Mouse (Mus musculus) retina, adult 2 months (tissue): ENCODE data around the gene Tacc2.
"Not testable (repeated sequence)": the region's sequence is repeated elsewhere in the genome, so short reads cannot be mapped to it uniquely, and the experiment has no call there.

Source experiments
- DNase-seq: peaks from one replicate; pipeline ENCODE4 v3.0.0-alpha.2; 2012; ENCODE audit warnings: low read depth, low spot score

Gene Tacc2

DNA sequence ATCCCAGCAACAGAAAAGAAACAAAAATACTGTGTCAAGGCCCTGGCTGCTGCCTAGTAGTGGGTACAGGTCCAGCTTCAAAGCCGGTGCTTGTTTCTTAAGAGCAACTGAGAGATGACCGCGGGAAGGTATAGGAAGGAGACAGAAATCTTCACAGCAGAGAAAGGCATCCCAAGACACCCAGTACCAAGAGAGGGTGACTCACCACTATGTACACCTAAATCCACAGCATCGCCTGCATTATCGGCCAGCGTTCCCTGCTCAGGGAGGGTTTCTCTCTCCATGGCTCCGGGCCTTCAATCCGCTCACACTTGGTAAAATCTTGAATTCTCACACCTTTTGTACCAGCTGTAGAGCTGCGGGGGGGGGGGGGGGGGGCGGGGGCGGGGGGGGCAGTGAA lies 4.4 kb upstream of the Tacc2 start, which contains the start of gene Nsmce4a:
Gene Nsmce4a, minus strand, starts transcription at position 298 of the 400 bp plus-strand sequence.
- DNase-seq = no peak

DNA sequence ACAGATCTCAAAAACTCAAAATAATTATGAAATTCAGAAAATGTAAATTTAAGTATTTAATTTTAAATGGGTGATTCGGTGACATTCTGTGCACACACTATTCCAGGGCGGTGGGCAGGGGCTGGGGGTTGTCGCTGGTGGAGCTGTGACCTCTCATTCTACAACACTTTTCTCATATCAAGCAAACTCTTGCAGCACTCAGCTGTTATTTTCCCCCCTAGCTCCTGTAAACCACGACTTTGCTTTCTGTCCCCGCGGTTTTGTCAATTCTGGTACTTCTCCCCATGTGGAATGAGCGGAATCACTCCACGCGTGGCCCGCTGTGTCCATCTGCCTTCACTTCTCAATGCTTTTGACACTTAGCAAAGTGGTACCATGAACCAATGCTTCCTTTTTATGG lies 3.5 kb upstream of the Tacc2 start:
- DNase-seq = no peak

DNA sequence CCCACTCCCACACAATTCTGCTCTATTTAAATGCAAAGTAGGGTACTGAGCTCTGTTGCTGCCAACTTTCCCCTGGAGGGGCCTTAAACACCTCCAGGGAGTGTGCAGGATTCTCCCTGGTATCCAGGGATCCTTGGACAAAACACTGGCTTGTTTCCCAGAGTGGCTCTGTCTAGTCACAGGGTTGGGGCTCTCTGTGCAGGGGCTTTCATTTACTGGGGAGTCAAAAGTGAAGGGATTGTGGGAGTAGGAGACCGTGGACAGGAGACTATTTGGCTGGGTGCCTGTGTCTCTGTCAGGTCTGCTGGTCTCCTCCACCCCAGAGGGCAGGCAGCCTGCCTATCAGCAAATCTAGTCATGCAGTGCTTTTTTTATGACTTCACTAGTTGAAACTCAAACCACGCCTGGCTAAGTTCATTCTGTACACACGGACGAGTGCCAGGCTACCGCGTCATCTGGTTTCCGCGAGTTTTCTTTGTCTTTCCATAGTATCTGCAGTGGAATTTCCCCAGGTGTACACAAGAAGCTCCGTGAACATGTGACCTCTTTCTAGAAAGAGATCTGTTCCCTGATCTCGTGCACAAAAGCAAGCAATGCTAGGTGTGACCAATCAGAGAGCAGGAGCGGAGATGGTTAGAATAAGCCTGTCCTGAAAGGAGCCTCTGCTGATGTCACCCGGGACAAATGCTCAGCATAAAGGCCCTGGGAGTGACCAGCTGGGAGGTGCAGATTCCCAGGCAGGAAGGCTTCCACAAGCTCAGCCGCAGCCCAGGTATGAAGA lies 2.8 kb upstream of the Tacc2 start:
- DNase-seq = no peak

DNA sequence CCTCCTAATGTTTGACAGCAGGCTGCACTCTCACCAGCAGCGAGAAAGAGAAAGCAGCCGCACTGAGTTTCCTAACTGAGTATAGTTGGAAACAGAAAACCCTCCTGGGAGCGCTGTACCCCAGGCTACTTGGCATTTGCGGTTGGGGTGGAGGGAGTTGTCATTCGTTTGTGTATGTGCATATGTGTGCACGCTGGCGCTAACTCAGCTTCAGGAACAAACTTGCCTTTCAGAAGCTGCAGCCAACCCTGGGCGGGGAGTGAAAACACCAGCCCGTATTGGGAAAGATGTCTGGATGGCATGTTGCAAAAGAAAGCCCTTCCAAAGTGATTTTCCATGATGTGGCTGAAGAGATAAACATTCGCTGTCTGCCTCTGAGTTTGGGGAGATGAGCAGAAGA lies 257 bp upstream of the Tacc2 start:
- DNase-seq = no peak

DNA sequence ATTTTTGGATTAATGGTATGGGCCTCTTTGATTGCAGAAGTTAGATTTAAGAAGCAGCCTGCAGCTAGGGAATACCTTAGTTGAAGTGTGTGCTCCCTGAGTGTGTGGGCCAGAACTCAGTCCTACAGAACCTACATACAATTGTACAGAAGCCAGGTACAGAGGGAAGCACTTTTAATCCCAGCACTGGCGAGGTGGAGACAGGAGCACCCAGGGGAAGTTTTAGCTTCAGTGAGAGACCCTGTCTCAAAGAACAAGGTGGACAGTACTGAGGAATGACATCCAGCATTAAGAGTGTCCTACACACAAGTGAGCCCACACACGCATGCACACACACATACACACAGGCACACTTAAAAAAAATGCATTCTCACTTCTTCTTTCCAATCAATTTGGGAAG lies 828 bp downstream of the Tacc2 start:
- DNase-seq = no peak

DNA sequence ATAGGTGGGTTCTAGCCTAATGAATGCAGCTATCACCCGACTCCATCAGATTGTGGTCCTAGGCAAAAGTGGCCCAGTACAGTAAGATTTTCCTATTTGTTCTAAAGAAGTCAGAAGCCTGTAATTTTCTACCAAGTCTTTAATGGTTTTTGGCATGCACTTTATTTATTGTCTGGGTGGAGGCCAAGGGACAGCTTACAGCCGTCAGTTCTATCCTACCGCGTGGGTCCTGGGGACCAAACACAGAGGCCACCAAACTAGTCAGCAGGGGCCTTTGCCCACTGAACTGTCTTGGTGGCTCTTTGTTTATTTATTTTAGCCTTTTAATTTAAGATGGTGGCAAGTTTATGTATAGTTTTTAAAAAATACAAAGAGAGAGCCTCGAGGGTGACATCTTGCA lies 1.4 kb downstream of the Tacc2 start:
- DNase-seq = no peak

DNA sequence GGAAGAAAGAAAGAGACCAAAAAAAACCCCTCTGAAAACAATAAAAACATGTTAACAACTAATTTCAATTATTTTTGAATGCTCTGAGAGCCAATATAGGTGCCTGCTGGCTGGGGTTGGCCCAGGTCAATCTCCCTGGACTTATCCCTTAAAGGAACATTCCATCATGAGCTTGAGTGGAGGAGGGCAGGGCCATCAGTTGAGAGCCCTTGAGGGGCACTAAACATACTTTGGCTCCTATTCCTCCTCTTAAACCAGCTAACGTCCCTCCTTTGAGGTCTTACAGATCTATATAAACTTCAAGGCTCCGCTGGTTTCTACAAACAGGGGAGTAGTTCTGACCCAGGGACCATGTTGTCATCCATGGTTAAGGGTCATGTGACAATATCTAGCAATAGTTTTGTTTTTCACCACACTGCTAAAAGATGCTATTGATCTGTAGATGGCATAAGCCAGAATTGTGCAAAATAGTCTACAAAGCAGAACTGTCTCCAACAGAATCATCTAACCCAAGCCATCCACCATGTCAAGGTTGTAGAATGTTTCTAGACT lies 9.4 kb downstream of the Tacc2 start:
- DNase-seq = no peak

DNA sequence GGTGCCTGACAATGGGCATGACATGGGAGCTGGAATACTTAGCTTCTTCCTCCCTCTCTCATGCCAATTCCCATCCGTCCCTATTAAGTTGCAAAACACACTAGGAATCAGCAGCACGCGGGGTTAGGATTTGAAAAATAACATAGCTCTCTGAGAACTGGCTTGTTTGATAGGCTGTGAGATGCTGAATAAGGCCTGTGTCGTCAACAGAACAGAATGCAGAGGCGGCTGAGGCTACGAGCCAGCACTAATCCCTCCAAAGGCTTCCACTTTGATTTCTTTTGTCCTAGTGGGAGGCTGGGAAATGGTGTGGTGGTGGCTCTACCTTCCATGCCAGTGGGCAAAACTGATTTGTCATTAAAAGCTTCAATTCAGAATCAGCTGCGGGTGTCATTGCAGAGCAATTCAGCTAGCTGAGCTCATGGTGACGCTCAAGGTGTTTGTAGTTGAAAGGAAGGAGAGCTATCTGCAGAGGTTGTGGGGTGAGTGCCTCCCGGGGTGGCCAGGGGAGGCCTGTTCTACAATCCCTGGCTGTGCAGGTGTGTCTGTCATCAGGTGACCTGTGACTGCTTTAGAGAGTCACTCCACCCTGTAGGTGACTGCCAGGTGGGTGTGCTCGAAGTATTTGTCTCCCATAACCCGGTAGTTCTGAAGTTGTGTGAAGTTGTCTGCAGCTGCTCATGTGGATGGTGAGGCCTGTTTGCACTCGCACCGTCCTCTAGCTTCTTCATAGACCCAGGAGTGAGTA lies 13.0 kb downstream of the Tacc2 start:
- no peak for DNase-seq

DNA sequence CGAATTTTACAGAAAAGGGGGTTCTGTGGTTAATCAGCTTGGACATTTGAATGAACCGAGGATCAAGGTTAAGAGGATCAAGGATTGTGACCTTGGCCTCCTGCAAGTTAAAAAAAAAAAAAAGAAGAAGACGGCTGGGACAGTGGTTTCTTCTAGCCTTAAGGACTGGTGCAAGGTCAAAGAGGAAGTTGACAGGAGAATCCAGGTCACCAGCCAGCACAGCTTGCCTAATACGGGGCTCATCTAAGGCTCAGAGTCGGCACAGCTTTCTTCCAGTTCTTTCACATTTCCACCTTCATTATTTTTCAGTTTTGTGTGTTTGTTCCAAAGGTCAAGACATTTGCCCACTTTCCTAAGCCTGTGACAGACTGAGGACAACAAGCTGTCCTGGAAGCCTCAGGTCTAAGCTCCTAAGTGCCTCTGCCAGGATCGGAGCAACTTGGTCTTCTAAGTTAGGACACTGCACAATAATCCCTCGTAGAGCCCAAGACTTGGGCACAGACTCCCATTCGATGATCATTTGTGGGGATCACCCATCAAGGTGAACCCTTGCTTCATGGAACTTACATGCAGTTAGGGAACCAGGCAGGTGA lies 13.7 kb downstream of the Tacc2 start:
- DNase-seq = no peak

DNA sequence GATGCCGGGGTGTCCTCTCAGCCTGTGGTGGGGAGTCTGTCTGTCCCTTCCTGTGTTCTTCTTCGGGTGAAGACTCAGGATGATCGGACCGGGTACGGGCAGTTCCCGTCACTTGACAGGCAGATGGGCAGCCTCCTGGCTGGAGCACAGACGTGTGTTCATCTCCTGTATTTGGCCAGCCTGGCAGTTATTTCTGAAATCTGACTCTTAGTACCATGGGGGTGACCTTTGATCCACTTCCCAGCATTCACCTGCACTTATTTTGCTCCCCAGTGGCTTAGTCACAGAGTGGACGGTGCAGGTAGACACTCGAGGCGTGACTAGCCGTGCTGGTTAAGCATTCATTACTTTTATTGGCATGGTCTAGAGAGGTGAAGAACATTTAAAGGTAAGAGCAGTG lies 15.7 kb downstream of the Tacc2 start:
- not testable (repeated sequence) for DNase-seq

DNA sequence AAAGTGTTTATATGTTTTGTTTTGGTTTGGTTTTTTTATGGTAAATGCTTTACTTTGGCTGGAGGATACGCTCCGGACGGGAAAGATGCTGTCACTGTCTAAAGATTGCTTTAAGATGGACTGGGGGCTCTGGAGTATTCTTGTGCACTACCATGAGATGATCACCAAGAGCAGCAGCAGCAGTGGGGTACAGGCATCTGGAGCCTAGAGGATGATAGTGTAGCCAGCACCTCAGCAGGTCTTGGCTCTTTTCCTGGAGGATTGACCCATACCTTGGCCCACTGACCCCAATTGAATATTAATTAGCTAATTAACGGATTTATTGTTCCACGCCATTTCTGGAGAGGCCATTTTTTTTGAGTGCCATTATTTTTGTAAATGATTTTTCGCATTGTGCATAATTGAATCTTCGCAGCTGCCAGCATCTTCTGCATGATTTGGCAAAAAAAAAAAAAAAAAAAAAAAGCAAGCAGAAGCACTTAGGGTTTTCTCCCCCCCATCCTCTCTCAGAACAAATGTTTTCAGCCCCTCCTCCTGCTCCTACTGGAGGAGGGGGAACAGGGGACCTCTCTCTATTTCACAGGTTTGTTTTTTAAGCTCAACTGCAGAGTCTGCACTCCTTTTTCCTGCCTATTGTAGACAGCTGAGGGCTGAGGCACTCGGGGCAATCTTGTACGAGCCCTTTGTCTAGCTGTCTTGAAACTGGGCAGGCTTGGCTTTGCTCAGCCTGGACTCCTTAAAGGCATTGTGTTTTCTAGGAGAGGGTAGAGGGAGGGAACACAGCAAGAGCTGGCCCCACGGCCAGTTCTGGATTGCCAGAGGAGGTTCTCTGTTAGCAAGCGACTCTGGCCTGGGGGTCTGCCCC lies 16.4 kb downstream of the Tacc2 start:
- not testable (repeated sequence) for DNase-seq

DNA sequence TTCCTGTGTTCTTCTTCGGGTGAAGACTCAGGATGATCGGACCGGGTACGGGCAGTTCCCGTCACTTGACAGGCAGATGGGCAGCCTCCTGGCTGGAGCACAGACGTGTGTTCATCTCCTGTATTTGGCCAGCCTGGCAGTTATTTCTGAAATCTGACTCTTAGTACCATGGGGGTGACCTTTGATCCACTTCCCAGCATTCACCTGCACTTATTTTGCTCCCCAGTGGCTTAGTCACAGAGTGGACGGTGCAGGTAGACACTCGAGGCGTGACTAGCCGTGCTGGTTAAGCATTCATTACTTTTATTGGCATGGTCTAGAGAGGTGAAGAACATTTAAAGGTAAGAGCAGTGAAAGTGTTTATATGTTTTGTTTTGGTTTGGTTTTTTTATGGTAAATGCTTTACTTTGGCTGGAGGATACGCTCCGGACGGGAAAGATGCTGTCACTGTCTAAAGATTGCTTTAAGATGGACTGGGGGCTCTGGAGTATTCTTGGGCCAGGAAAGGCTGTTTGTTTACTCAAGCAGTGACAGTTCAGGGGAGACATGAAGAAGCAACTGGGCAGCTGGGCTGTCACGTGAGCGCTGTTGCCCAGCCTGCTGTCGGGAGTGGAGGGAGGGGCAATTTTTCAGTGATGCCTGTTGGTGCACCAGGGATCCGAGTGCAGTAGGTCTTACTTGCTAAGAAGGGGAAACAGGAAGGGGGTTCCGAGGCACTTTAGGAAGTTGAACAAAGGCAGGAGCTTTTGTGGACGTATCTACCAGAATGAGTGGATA lies 19.0 kb downstream of the Tacc2 start:
- DNase-seq = not testable (repeated sequence)

DNA sequence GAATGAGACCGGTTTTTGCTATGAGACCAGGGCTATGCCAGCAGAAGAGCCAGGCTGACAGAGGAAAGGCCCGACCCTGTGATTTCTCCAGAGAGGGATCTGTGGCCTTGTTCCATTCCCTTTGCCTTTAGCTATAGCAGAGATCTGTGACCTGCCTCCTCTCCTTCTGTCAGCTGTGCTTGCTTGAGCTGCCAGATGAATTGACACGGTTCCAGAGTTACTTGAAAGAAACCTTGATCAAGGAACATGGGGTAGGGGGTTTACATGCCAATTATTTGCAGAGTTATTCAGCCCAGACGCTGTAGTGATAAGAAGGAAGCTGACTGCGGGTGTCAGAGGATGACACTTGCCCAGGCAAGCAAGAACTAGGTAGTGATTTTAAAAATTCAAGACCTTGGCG lies 20.3 kb downstream of the Tacc2 start:
- DNase-seq = no peak

DNA sequence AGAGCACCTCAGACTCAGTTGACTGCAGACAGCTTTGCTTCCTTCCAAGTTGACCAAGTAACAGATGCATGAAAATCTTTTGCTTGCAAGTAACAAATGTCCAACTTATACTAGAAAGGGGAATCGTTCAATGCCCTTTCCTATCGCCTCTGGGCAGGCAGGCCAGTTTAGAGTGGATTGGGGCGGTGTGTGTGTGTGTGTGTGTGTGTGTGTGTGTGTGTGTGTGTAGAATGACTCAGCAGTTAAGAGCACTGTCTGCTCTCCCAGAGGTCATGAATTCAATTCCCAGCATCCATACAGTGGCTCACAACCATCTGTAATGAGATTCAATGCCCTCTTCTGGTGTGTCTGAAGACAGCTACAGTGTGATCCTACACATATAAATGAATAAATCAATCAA lies 22.8 kb downstream of the Tacc2 start:
- DNase-seq = no peak

DNA sequence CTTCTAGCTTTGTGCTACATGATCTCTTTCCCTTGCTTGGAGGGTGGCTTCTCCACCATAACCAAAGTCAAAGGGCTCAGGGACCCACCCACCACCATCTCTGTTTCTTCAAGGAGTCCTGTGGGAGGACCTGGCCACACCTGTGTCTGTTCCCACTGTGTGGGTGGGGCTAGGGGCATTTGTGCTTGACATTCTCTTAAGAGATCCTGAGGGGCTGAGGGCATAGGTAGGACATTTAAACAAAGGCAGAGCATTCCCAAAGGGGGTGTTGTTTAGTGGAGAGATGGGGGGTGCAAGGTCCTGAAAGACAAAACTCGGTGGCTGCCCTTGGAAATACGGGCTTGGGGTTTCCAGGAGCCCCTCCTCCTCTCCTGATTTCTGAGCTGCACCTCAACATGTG lies 23.3 kb downstream of the Tacc2 start:
- DNase-seq = no peak

DNA sequence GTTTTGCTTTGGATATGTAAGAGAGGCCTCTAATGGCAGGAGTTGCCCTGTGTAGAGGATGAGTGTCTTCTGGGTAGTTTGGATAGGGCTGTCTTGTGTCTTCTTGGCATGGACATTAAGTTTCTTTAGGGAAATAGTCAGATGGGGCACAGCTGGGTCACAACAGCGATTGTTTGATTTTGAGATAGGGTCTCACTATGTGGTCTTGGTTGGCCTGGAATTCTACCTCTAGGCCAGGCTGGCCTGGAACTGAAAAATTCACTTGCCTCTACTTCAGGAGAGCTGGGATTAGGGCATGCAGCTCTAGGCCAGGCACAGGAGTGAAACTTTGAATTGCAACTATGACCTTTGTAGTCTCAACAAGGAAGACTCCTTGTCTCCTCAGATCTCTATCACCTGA lies 25.6 kb downstream of the Tacc2 start:
- no peak for DNase-seq

DNA sequence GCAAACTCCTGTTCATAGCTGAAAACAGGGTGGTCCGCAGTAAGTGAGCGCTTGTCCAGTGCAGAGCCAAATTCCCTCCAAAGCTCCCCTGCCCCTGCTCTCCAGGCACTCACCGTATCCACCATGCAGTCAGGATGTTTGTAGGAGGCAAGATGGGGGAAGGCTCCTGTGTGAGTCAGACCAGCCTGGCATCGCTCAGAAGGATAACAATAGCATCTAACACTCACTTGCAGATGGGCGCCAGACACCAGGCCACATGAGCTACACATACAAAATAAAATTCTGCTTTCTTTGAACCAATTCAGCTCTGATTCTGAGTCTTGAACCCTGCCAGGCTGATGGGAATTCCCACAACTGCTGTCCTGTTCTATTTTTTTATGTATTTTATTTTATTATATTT lies 26.3 kb downstream of the Tacc2 start:
- no peak for DNase-seq

DNA sequence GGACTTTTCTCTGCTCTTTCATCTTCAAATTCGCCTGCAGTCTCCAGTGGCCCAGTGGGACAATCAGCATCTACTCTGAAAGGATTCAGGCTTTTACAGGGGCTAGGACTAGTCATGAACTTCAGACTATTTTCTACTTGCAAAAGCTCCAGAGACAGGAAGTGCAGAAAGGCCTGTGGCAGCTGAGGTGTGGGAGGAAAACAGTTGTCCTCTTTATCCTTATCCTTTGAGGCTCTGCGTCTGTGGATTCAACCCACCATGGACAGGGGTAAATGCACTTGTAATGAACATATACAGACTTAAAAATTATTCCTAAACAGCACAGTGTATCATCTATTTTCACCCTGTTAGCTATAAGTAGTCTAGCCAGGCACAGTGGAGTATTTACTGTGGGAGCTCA lies 27.2 kb downstream of the Tacc2 start:
- no peak for DNase-seq

DNA sequence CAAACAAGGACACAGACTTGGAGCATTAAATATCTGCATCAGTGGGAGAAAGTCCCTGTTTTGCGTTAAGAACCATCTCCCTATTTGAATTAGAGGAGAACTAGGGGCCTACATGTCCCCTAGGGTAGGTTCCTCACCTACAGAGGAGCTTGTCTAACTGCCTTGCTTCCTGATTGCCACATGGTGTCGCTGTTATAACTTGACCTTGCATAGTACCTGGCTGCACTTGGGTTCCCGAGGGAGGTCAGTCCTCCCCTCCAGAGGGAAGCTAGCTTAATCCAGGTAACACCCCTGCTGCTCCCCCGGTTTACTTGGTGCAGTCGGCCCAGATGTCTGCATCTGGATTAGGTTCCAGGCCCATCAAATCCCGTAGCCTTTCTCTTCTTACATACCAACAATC lies 27.9 kb downstream of the Tacc2 start:
- DNase-seq = peak; percentile 45

DNA sequence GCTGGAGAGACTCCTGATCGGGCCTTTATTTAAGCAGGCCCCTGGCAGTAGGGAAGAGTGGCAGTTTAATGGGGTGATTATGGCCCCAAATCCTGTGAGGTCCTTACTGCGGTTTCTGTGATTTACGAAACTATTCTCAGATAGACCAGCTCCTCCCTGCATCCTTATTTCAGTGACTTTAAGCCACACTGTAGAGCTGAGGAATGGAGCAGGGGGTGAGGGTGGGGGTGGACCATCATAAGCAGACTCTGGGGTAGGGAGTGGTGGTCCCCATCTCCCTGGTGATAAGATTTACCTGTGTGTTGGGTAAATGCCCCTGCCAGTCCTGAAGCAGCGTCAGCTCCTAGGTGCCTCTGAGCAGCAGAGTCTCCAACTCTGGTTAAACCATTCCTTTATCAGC lies 29.7 kb downstream of the Tacc2 start:
- no peak for DNase-seq

DNA sequence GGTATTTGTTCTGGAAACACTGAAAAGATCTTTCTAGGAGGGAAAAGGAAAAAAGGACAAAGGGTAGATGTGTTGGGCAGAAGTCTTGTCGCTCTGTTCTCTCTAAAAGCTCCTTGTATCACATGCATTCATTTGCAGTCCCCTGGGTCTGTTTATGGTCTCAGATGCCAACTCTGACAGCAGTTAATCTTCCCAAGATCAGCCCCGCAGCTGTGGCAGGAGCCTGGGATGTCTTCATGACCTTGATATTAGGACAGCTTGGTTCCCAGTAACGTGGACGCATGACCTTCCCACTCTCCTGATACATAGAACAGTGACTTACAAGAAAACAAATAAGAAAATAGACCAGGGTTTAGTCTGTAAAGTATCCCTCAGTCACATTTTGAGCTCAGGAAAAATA lies 36.7 kb downstream of the Tacc2 start:
- DNase-seq = no peak
